Mouse (Mus musculus) stomach, postnatal 0 days (tissue): ENCODE results near the gene Gpsm1. TPM values are rescaled to one million over a fixed set of nuclear protein-coding genes. Genes with fewer than 3 reads are reported as not detected.
A peak's percentile ranks its signal among the peaks of the same experiment; 100 is the strongest.

ENCODE experiments used
- ATAC-seq: fragments of 200-750 bp; cut with Nextera tagmentation; 2 replicates; pipeline ENCODE4 v1.8.0; 2017; ENCODE audit not compliant: low FRiP score, low TSS enrichment
- DNase-seq: peaks from one replicate; pipeline ENCODE4 v3.0.0-alpha.2; 2016; ENCODE audit warnings: low spot score
- H3K27ac ChIP-seq: fragments of 300-500 bp; sonication (generic); replicated peaks from 2 replicates; pipeline ENCODE4 v1.5.1; 2014; ENCODE audit warnings: mild to moderate bottlenecking, control low read depth
- H3K27me3 ChIP-seq: fragments of 300-500 bp; sonication (generic); 2 replicates; pipeline ENCODE4 v1.6.1; 2014; ENCODE audit warnings: low read length; ENCODE audit not compliant: control insufficient read depth, insufficient read depth
- H3K36me3 ChIP-seq: fragments of 300-500 bp; sonication (generic); 2 replicates; pipeline ENCODE4 v1.6.1; 2014; ENCODE audit warnings: low read length, mixed read lengths; ENCODE audit not compliant: control insufficient read depth, insufficient read depth
- H3K4me1 ChIP-seq: fragments of 300-500 bp; sonication (generic); replicated peaks from 2 replicates; pipeline ENCODE4 v1.6.1; 2014; ENCODE audit warnings: antibody characterized with exemption; ENCODE audit not compliant: control insufficient read depth, insufficient read depth
- H3K4me2 ChIP-seq: fragments of 300-500 bp; sonication (generic); replicated peaks from 2 replicates; pipeline ENCODE4 v1.6.1; 2014; ENCODE audit warnings: low read depth, mild to moderate bottlenecking, control low read depth, moderate library complexity
- H3K4me3 ChIP-seq: fragments of 300-500 bp; sonication (generic); 2 replicates; pipeline ENCODE4 v1.5.1; 2014; ENCODE audit warnings: low read depth, low read length, control low read depth
- H3K9ac ChIP-seq: fragments of 300-500 bp; sonication (generic); 2 replicates; pipeline ENCODE4 v1.6.1; 2014; ENCODE audit warnings: mild to moderate bottlenecking, low read length, control low read depth, mixed read lengths
- H3K9me3 ChIP-seq: fragments of 300-500 bp; sonication (generic); 2 replicates; pipeline ENCODE4 v1.6.1; 2016; ENCODE audit warnings: low read length; ENCODE audit not compliant: control insufficient read depth
- CTCF ChIP-seq: IDR thresholded peaks from 2 replicates; pipeline ENCODE4 v1.5.1; 2016; ENCODE audit warnings: antibody characterized with exemption, low read depth, mild to moderate bottlenecking, moderate library complexity
- EP300 ChIP-seq: optimal IDR thresholded peaks from 2 replicates; pipeline ENCODE3; 2016; ENCODE audit warnings: antibody characterized with exemption
- WGBS: fragments of 180-500 bp; shearing (Covaris S2); extraction: QIAGEN DNeasy Blood & Tissue Kit; methylation state at CpG from one replicate; pipeline ENCODE4 v1.1.7; 2014; 5-methylcytosine and 5-hydroxymethylcytosine counted together
- polyA plus RNA-seq: library from polyadenylated mRNA; unstranded; fragments of >200 nt; fragmentation: Nextera tagmentation; extraction: Ambion mirVana; gene quantifications from 2 replicates; pipeline ENCODE4 v1.2.1, GENCODE M21; 2015

Gpsm1 gene
- polyA plus RNA-seq, 1 experiment from 2014 or later: 20.9 TPM

DNA sequence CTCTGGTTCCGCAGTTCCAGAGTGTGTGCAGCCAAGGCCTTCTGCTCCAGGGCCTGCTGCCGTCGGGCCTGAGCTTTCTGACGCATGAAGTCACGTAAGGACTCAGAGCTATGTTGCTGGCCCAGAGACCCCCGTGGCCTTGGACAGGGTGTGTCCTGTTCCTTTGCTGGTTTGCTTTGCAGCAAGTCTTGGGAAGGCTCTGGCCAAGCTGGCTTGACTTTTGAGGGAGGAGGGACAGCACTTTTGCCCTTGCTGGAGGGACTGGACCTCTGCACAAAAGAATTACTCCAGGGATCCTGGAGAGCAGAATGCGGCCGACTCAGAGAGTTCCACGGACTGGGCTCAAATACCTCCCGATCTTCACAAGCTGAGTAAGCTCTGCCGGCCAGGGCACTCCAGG lies 34.7 kb upstream of the Gpsm1 start:
- DNase-seq: no peak
- Histone ChIP-seq H3K27me3 (no peaks in the 10 kb centered on the region), H3K9ac (no peak overlapping the region), H3K9me3 (no peaks in the 10 kb centered on the region), H3K4me1 (no peaks in the 10 kb centered on the region), H3K36me3 (no peaks in the 10 kb centered on the region), H3K4me3 (no peak overlapping the region), H3K27ac (no peak overlapping the region), H3K4me2 (no peak overlapping the region)
- WGBS: 70% methylated on average over 11 of the region's 11 CpGs
- no peak for ATAC-seq
- no peak for TF ChIP-seq EP300
- TF ChIP-seq CTCF: no peak

DNA sequence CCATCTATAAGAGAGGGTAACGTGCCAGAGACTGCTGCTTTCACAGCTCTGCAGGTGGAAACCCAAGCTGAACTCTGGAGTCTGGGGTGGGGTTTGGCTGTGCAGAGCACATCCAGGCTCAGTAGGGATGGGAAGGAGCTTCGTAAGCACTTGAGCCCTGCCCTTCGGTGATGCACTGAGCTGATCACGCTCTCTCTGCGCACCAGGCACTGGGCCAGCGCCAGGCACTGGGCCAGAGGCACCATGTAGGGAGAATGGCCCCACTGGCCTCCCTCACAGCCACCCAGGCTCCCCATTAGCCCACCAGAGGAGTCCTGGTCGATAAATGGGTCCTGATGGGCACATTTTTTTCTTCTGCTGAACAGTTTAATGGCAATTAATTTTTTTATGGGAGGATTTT lies 29.5 kb upstream of the Gpsm1 start:
- no peaks in the 10 kb centered on the region for H3K4me1 ChIP-seq
- no peak overlapping the region for H3K4me2 ChIP-seq
- H3K36me3 ChIP-seq: no peaks in the 10 kb centered on the region
- no peaks in the 10 kb centered on the region for H3K9me3 ChIP-seq
- H3K27ac ChIP-seq: no peak overlapping the region
- no peak overlapping the region for H3K4me3 ChIP-seq
- H3K9ac ChIP-seq: no peak overlapping the region
- ATAC-seq (no peak), DNase-seq (no peak)
- 43% methylated on average over 7 of the region's 7 CpGs for WGBS
- no peaks in the 10 kb centered on the region for H3K27me3 ChIP-seq
- TF ChIP-seq EP300 (no peak), CTCF (no peak)

DNA sequence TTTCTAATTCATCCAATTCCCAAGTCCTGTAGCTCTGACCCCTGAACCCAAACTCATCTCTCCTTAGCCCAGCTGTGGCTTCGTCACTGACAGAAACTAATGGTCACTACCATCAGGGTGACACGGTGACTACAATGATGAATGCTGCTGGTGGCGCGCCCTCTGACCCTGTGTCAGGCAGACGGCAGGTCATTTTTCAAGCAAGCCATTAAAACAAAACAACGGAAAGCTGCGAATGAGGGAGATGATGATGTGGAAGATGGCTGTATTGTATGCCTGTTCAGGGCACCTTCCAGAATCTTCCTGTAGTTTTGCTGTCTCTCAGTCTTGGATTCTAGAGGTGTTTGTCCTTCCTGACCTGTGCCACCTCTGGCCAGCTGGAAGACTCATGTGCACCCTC lies 28.9 kb upstream of the Gpsm1 start:
- no peak for TF ChIP-seq CTCF
- TF ChIP-seq EP300: no peak
- no peak overlapping the region for H3K4me2 ChIP-seq
- DNase-seq (no peak), ATAC-seq (no peak)
- H3K27me3 ChIP-seq: no peaks in the 10 kb centered on the region
- WGBS: 35% methylated on average over 7 of the region's 7 CpGs
- H3K4me1 ChIP-seq: no peaks in the 10 kb centered on the region
- no peaks in the 10 kb centered on the region for H3K36me3 ChIP-seq
- no peak overlapping the region for H3K27ac ChIP-seq
- H3K9me3 ChIP-seq: no peaks in the 10 kb centered on the region
- H3K4me3 ChIP-seq: no peak overlapping the region
- no peak overlapping the region for H3K9ac ChIP-seq

DNA sequence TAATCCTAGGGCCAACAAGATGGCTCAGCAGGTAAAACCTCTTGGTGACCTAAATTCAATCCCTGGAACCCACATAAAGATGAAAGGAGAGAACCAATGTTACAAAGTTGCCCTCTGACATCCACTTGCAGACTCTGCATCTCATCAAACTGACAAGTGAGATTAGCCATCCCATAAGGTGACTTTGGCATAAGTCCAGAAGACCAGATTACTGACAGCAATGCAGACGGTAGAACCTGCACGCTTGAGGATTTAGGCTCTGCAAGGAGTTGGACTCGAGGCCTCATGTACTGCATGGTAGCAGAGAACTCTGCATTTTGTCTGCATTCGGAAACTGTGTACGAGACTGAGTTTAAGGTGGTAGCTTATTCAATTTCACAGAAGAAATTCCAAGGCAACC lies 25.2 kb upstream of the Gpsm1 start:
- Histone ChIP-seq H3K4me3 (no peak overlapping the region), H3K27ac (no peak overlapping the region), H3K27me3 (no peaks in the 10 kb centered on the region), H3K4me2 (no peak overlapping the region), H3K9ac (no peak overlapping the region), H3K9me3 (no peaks in the 10 kb centered on the region), H3K4me1 (no peaks in the 10 kb centered on the region), H3K36me3 (no peaks in the 10 kb centered on the region)
- TF ChIP-seq CTCF (no peak), EP300 (no peak)
- ATAC-seq (no peak), DNase-seq (no peak)
- WGBS: 58% methylated on average over 5 of the region's 5 CpGs

DNA sequence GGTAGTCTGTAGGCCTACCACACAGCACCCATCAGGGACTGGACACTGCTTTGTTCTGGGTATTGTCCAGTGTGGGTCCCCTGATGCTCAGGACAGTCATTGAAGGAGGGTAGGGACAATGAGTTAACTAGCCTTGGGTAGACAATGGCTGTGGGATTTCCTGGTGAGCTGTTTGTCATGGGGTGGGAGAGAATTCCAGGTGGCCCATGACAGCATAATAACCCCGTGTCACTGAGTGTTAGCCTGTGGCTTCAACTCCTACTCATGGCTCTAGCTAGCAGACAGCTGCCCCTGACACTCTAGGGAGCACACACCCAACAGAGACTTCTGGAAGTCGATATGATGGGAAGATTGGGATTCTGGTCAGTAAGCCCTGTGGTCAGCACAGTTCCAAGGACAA lies 20.9 kb upstream of the Gpsm1 start, which contains the start of gene Ccdc187:
Gene Ccdc187, minus strand, starts transcription at position 101 of the 400 bp plus-strand sequence.
- no peak for DNase-seq
- TF ChIP-seq CTCF (no peak), EP300 (no peak)

DNA sequence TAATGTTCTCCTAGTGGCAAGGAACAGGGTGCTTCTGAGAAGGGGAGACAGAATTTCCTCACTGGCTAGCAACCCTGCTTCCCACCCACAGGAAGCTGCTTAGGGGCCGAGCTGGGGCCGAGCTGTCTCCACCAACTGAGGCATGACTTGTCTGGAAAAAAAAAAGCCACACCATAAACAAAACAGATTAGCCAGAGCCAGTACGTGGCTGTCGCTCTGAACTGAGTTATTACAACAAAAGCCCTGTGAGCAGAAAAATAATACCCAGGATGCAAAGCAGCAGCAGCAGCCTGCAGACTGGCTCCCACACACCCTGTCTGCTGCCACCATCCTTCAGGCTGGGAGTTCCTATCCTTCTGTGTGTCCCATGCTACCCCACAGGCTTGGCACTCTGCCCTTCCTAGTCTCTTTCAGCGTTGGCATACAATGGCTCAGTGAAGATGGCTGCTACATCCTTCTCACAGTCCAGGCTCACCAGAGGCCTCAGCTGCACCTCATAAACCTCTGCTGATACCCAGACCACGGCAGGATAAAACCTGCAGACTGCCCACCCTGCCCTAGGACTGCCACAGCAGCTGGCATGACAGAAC lies 18.6 kb upstream of the Gpsm1 start:
- H3K36me3 ChIP-seq: no peaks in the 10 kb centered on the region
- no peak overlapping the region for H3K4me2 ChIP-seq
- peak overlapping the region; percentile 69 for H3K27ac ChIP-seq
- DNase-seq (no peak), ATAC-seq (no peak)
- TF ChIP-seq EP300: no peak
- H3K27me3 ChIP-seq: no peaks in the 10 kb centered on the region
- no peak overlapping the region for H3K4me3 ChIP-seq
- H3K9ac ChIP-seq: no peak overlapping the region
- H3K9me3 ChIP-seq: no peaks in the 10 kb centered on the region
- no peaks in the 10 kb centered on the region for H3K4me1 ChIP-seq
- WGBS: 24% methylated on average over 6 of the region's 6 CpGs

More for the DNA sequence above, 20.9 kb upstream of the Gpsm1 start, which contains the start of gene Ccdc187:
- H3K27ac ChIP-seq: no peak within 1 kb of the TSS
- no peak within 1 kb of the TSS for H3K4me2 ChIP-seq
- H3K4me3 ChIP-seq: no peak within 1 kb of the TSS
- no peaks in the 10 kb centered on the region for H3K36me3 ChIP-seq
- no peak within 1 kb of the TSS for H3K9ac ChIP-seq
- ATAC-seq: no peak
- H3K9me3 ChIP-seq: no peaks in the 10 kb centered on the region
- H3K4me1 ChIP-seq: no peaks in the 10 kb centered on the region
- no peaks in the 10 kb centered on the region for H3K27me3 ChIP-seq
- 67% methylated on average over 2 of the region's 2 CpGs for WGBS
